Mouse (Mus musculus) adipocyte (in vitro differentiated cells): ENCODE results near the gene Pnldc1.
"Not testable (repeated sequence)": the region's sequence is repeated elsewhere in the genome, so short reads cannot be mapped to it uniquely, and the experiment has no call there.

Source experiments
- DNase-seq: peaks from one replicate; pipeline ENCODE4 v3.0.0-alpha.2; 2016; ENCODE audit warnings: low spot score

Pnldc1 gene

DNA sequence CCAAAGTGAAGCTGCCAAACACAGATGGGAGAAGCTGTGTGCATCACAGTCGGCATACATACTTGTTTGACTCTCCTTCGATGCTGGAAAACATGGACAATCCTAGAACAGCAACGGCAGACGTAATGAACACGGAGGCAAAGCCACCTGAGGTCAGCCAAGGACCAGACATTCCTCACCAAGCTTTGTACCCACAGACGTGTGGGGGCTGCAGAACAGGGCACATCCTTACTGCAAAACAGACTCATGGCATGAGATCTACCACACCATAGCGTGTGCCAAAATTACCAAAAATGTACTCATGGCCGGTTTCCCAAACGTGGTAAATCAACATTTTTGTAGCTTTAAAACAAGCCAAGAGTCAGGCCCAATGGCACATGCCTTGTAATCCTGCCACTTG lies 3.6 kb downstream of the Pnldc1 start:
- DNase-seq, result no peak

DNA sequence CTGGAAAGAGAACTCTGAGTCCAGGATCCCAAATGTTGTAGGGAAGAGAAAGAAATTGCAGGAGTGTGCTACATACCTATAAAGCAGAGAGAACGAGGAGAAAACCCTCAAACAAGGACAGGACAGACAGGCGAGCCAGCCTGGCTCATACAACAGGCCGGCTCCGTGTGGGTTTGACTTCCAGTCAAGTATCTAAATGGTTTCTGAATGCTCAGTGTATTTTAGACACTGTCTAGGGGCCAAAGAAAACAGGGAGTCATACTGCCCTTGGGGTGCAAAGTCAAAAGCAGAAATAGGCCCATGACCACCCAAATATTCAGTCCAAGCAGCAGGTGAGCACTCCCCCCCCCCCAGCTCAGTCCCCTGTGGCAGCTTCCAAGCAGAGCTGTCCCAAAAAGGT lies 4.2 kb downstream of the Pnldc1 start:
- no peak for DNase-seq

DNA sequence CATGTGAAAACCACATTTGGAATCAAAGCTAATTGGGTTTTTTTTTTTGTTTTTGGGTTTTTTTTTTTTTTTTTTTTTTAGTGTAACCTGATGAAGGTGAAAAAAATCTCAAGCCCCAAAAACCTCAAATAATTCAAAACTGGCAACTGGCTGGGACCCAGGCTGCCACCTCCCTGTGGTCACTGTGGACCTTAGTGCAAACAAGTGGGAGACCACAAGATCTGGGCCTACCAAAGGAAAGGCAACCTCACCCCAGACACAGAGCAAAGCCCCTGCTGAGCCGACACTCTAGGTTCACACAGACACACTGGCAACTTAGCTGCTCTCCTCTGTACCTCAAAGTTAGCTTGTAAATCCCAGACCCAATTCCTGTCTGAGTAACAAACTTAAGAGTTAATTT lies 5.7 kb downstream of the Pnldc1 start:
- DNase-seq, result no peak

DNA sequence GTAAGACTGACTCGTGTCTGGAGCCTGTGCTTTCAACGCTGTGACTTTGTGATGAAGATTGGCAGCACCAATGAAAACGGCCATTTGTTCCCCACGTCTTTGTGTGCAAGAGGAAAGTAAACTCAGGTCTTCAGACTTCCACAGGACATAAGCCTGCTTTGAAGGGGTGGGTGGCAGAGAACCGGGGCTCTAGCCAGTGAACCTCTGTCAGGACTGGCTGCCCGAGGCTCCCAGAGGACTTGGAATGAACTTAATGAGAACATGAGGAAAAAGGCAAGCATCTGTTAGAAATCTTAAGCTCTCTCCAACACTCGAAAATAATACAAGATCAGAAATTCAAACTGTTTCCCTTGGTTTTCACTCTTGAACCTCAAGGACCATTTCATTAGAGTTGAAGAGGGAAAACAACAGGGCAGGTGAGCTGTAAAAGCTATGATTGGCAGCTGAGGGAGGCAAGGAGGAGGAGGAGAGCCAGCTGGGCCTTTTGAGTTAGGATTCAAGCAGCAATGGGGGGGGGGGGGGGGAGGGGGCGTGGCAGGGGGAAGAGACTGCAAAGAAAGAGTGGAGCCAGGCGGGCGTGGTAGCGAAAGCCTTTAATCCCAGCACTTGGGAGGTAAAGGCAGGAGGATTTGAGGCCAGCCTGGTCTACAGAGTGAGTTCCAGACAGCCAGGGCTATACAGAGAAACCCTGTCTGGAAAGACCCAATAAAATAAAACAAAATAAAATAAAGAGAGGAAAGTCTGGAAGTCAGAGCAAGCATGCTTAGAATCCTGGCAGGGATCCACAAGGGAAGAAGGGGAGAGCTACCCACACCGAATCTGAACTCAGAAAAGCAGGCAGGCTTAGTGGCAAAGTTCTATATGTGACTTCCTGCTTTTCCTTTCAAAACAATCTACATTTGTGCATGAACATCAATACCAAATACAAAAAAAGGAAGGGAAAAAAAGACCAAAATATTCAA lies 6.4 kb downstream of the Pnldc1 start:
- no peak for DNase-seq

DNA sequence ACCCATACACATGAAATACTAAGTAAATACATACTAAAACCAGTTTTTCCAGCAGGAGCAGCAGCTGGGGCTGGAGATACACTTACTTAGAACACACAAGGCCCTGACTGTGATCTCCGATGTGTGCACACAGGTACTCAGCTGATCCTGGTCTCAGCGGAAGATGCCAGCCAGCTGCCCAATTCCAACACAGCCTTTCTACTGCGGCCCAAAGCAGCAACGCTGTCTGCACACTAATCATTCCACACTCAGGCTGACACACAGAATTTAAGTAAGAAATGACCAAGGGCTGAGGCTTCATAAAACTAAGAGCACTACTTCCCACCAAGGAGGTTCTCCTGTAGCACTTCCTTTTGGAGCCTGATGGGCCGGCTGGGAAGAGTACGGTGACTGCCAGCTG lies 7.7 kb downstream of the Pnldc1 start:
- DNase-seq, result no peak

DNA sequence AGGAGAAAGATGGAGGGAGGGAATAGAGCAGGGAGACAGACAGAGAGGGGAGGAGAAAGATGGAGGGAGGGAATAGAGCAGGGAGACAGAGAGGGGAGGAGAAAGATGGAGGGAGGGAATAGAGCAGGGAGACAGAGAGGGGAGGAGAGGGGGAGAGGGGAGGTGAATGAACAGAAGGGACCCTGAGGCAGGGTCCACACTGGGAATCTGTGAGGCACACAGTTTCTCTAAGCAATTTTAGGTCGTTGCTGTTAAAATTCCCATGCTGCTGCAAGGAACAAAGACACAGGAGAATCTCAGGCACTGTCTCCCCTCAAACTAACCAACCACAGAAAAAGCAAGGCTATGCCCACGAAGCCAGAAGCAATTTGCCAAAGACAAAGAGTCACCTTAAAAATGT lies 11.4 kb downstream of the Pnldc1 start:
- not testable (repeated sequence) for DNase-seq

DNA sequence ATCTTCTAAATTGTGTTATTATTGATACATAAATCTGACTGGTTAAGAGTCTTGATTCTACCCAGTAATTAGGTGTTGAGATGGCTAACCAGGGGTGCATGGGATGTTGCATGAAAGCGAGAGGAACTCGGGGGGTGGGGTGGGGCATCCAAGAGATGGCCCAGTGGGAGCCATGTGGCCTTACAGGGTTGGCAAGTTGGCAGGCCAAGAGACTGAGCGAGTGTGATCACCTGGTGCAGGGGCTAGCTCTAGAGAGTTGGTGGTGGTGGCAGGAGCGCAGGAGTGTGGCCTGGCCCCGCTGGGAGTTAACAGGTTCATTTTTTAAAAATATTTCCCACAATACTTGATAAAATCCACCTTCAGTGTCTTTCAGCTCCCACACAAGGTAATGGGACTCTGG lies 12.4 kb downstream of the Pnldc1 start:
- no peak for DNase-seq

DNA sequence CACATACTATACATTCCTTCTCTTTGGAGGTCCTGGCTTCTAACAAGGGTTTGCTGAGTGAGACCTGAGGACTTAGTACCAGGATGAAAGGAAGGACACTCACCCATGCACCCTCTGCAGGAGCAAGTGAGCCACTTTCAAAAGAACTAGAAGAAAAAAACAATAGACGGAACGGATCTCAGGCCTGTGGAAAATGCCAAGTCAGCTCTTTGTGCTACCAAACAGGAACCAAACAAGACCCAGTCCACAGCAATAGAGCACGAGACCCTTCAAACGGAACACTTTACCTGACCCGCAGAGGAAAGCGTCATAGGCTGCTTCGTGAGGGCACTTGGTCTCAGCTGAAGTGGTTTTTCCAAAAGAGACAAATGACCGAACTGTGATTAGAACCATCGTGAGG lies 18.0 kb downstream of the Pnldc1 start:
- DNase-seq, result no peak

DNA sequence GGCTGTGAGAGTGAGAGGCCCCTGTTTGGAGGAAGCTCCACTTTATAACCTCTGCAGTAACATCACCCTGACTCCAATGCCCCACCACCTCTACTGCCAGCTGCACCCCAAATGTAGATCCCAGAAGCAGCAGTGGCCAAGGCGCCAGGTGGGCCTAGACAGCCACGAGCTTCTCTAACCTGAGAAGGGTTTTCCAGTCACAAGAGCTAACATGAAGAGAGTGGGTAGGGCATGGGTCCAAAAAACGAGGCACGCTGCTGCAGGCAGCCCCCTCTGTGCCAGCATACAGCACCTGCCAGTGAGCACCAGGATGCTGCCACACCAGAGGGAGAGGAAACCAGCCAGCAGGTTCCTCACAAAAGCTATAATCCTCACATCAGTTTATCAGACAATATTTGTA lies 19.0 kb downstream of the Pnldc1 start:
- no peak for DNase-seq

DNA sequence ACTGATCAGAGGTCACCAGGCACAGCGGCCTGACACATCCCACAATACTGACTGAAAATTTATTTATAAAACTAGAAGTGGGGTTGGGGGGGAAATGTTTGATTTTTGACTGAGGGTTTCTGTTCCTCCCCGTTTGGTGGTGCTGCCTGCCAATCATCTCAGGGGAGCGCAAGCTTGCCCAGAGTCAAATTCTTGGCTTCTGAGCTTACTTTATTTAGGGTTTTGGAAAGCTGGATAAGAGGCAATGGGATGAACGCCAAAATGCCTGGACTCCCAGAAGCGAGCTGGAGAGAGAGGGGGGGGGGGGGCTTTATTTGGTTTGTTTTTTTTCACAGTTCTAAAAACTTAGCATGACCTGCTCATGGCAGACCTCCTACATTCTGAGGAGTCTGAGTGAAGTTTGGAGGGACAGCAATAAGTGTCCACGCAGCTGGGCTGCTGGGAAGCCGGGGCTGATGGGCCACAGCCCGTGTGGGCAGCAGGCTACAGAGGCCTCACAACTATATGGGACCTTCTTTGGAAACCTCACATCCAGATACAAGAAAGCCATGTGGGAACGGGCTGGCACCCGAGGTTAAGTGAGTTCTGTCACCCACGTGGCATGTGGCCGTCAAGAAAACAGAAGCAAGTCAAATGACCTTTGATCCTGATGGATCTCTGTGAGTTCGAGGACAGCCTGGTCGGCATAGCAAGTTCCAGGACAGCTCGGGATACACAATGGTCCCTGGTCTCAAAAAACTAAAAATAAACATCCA lies 22.8 kb downstream of the Pnldc1 start:
- peak; percentile 92 for DNase-seq

DNA sequence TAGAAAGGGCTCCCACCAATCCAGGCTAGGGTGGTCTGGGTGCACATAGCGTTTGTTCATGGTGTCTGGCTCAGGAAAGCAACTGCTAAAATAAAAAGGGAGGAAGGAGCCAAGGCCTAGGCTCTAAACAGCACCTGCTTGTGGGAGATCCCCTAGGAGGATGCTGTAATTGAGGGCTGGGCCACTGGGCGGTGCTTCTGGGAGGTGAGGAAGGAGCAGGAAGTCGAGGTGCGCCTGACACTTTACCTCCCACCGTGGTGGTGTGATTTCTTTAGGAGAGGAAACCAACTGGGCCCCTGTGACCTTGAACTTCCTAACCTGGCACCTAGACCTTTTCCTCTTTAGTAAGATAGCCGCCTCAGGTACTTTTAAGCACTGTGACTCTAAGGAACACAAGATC lies 23.4 kb downstream of the Pnldc1 start:
- DNase-seq, result no peak

DNA sequence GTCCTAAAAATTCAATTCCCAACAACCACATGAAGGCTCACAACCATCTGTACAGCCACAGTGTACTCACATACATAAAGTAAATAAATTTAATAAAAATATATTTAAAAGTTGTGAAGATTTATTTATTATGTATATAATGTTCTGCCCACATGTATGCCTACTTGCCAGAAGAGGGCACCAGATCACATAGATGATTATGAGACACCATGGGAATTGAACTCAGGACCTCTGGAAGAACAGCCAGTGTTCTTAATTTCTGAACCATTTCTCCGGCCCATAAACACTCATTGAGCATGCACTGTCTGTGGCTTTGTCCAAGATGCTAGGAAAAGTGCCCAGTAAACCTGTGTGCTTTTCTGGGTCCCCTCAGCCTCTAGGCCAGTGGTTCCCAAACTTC lies 28.8 kb downstream of the Pnldc1 start:
- DNase-seq, result peak; percentile 19

DNA sequence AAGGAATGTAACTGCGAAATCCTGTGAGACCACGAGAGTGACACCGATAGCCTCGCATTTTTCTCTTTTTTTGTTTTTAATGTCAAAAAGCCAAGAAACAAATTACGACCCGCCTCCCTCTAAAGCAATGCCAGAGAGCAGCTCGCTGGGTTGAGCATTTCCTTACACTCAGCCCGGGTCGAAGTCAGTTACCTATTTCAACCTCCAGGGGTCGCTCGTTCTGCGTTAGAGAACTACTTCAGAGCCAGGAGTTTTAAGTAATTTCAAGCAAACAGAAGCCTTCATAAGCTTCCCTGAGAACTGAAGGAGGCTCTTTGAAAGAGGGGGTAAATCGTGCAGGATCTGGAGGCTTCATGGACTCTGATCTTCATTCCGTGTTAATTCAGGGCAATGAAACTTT lies 29.9 kb downstream of the Pnldc1 start:
- peak; percentile 94 for DNase-seq

DNA sequence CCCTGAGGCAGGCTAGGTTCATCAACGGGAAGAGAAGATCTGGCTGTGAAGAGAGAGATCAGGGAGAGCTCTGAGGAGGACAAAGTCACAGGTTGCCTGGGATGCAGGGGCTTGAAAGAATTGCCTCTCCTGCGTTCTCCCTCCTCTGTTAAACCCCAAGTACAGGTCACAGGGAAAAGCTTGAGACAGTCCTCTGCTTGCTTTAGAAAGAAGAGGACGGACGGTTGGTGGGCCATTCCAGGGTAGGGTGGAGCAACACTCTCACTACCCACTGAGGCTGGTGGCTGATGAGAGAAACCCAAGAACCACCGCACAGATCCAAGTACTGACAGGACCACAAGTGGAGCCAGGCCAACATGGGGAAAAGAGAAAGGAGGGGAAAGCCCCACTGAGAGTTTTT lies 34.3 kb downstream of the Pnldc1 start, which contains the start of gene Mrgprh:
Gene Mrgprh (plus strand): TSS at position 301 of the 400 bp plus-strand sequence.
- DNase-seq, result no peak

DNA sequence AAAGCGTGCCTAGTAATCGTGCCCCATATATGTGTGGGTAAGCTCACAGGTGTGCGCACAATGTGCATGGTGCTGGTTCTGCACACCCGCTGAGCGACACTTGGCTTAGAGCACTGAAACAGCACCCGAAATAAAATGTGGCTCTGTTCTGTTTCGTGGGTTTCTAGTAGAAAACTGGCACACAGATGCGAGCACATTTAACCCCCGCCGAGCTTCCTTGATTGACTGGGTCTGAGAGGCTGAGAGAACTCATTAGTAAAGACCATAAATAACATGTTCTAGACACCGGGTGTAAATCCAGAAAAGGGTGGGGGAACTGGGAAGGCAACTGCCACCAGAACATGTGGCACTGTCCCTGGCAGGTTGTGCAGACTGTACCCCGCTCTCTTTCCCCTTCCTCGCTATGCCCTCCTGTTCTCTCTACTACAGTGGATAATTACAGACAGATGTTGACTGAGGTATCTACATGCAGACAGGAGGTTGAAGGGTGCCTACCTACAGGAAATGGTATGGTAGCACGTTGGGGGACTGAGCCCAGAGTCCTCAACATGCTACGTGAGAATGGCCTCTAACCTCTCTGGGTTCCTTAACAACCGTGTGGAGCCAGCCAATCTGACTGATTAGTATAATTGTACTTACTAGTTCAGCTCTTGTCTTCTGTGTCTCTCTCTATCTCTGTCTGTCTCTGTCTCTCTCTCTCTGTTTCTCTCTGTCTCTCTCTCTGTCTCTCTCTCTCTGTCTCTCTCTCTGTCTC lies 37.6 kb downstream of the Pnldc1 start:
- DNase-seq, result no peak

DNA sequence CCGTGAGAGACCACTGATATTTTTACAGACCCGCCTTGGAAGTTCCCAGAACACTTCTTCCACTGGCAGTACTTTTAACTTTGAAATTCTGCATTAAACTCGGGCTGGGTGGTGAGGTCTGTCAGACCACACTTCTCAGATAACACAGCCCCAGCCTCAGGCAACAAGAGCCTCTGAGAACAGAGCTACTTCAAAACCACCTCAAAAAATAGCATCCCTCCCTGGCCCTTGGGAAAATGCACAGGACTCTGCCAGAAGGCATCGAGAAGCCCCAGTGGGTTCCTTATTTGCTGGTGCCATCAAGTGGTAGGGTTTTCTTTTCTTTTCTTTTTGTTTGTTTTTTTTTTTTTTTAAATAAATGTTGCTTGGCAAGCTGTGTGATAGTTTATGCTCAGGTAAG lies 41.4 kb downstream of the Pnldc1 start:
- peak; percentile 22 for DNase-seq

DNA sequence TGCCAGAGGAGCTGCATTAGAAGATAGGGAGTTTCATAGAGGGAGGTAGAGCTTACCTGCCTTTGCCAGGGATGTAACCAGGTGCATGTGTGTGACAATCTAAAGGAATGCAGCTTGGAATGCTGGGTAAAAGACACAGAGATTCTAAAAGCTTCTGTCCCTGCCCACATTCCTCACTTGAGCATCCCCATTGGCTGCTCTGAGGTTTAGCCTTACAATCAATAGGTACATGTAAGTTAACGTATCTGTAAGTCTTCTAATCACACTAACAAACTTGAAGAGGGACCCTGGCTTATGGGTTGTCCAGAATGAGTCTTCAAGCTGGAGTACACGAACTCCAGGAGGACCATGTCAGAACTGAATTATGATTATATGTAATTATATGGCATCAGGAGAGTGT lies 42.0 kb downstream of the Pnldc1 start, which contains the start of gene Mas1:
Gene Mas1 (minus strand): TSS at position 101 of the 400 bp plus-strand sequence.
- DNase-seq, result no peak

DNA sequence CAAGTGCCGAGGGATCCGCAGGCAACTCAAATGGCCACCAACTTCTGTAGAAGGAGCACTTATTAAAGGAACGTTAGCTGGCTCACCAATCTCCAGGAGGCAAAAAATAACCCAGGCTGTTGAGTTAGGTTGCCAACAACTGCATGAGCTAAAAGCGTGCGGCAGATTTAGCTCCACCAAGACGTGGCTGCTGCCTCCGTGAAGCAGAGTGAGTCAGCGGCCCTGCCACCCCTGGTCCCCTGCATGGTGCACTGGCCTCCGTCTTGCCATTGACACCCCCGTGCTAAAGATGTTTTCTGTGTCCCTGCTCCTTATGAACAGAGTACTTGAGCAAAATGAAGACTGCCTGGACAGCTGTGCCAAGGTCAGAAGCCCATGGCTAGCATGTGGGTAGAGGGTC lies 43.2 kb downstream of the Pnldc1 start:
- no peak for DNase-seq

DNA sequence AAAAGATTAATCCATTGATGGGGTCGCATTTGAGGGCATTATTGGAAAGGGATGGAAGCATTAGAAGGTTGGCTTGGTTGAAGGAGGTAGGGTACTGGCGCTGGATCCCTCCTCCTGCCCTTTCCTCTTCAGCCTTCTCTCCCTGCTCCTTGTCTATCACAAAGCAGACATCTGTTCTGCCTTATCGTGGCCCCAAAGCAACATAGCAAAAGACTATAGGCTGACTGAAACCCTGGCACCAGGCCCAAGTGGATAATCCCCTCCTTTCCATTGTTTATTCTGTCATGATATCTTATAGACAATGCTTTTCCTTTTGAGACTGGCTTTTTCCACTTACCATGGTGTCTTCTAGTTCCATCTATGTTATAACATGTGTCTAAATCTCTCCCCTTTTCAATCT lies 44.6 kb downstream of the Pnldc1 start:
- DNase-seq, result no peak

DNA sequence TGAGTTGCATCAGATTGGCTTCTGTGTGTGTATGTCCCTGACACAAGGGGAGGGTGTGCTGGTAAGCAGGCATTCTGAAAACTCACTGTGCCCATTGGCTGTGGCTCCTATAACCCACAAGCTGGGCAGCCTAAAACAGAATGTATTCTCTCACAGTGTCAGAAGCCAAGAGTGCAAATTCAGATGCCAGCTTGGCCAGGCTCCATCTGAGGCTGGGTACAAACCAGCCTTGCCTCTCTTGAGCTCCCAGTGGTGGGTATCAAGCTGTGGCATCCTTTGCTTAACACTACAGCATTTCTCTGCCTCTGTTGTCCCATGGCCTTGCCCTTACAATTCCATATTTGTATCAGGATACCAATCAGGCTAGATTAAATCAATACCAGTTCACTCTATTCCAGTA lies 45.9 kb downstream of the Pnldc1 start:
- peak; percentile 16 for DNase-seq

DNA sequence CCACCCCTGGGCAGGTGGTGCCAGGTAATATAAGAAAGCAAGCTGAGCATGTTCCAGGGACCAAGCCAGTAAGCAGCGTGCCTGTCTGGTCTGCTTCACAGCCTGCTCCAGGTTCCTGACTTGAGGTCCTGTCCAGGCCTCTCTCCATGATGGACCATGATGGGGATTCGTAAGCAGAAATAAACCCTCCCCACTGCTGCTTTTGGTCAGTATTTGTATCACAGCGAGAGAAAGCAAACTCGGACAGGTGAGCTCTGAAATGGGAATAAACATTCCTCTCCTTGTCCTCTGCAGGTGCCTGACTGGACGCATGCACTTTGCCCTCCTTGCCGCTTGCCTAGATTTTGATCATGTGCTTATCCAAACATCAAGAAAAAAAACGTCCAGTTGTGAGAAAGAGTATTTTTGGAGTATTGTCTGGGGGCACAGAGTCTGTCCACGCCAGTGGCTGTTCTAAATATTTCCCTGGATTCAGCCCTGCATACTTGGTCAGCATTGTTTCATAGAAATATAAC lies 51.0 kb downstream of the Pnldc1 start:
- no peak for DNase-seq

DNA sequence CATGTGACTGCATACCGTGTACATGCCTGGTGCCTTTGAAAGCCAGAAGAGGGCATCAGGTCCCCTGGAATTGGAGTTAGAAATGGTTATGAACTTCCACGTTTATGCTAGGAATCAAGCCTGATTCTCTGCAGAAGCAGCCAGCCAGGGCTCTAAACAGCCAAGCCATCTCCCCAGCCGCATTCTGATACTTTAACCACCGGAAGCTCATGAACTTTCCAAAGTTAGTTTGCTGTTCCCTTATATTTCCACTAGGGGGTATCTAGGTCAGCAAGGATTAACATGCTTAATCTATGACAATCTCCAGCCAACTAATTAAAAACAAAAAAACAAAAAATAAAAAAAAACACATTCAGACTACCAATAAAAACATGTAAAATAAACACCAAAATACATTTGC lies 52.0 kb downstream of the Pnldc1 start:
- peak; percentile 24 for DNase-seq
